ENCODE assay signal across 9 mouse cellular contexts in the genomic region with DNA sequence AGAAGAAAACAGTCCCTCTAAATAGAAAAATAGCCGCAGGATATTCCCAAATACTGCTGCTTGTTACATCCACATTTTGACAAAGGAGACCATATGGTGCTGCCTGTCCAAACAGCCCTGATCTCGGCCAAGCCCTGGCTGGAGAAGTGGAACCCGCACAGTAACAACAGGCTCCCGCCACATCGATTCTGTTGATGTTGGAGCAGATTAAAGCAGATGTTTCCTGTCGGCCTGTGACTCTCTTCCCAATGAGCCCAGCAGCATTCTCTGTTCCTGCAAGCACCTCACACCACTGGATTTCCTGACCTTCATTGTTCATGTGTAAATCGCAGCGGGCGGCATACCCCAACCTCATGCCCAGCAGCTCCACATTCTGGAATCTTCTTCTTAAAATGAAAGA.
DNase-seq lines count a peak whose midpoint lies in the region; ATAC-seq and TF ChIP-seq lines count a peak whose summit lies in the region.
"Had no signal": no experiment of that assay in that cellular context is flagged by ENCODE, and none has a peak within 500 bp of the region (broad histone marks: within the 10 kb centered on the region; RNA-seq: fewer than 3 reads in every experiment).

No protein-coding gene starts in this region.

- H3K4me1 ChIP-seq in embryonic facial prominence, embryonic 14.5 days (ENCODE audit: control insufficient read depth, insufficient read depth, low read length) = peaks cover 3% of the 10 kb centered on the region; the same call in 1 of the 2 replicates
- 0 out of 2 replicates have a peak, but pooled peaks cover 6% of the 10 kb centered on the region for H3K4me1 ChIP-seq in embryonic facial prominence, embryonic 10.5 days
- H3K4me1 ChIP-seq in kidney, adult 2 months (ENCODE audit: control insufficient read depth, insufficient read depth, low read length) = no peaks in the 10 kb centered on the region
- H3K4me1 ChIP-seq: midbrain, embryonic 15.5 days had no signal

- no peak for TF ChIP-seq CTCF in kidney, adult 2 months (conservative IDR thresholded peaks at IDR 0.05; ENCODE audit: insufficient read depth, insufficient read length, low read depth, low read length)
- TF ChIP-seq CTCF in layer of hippocampus, adult 2 months (conservative IDR thresholded peaks at IDR 0.05) = no peak

- H3K36me3 ChIP-seq in embryonic facial prominence, embryonic 14.5 days (ENCODE audit: control insufficient read depth, insufficient read depth, low read length) = no peaks in the 10 kb centered on the region
- no peaks in the 10 kb centered on the region for H3K36me3 ChIP-seq in embryonic facial prominence, embryonic 10.5 days (replicated peaks)
- no peaks in the 10 kb centered on the region for H3K36me3 ChIP-seq in kidney, adult 2 months (ENCODE audit: control insufficient read depth, insufficient read depth, low read length)
- H3K36me3 ChIP-seq: midbrain, embryonic 15.5 days had no signal

- TF ChIP-seq POLR2A in kidney, adult 2 months (IDR thresholded peaks at IDR 0.05; ENCODE audit: low read depth, low read length) = no peak

- WGBS in embryonic facial prominence, embryonic 14.5 days = 44% methylated on average over 9 of the region's 9 CpGs
- WGBS in embryonic facial prominence, embryonic 10.5 days = 69% methylated on average over 9 of the region's 9 CpGs
- 45% methylated on average over 9 of the region's 9 CpGs for WGBS in kidney, adult 2 months

- H3K27ac ChIP-seq in embryonic facial prominence, embryonic 14.5 days (replicated peaks; ENCODE audit: low read depth, low read length) = no peak overlapping the region
- H3K27ac ChIP-seq in embryonic facial prominence, embryonic 10.5 days (replicated peaks) = no peak overlapping the region; the same call in 1 of the 2 replicates
- no peak overlapping the region for H3K27ac ChIP-seq in kidney, adult 2 months (ENCODE audit: insufficient read depth, low read depth, low read length)
- H3K27ac ChIP-seq in layer of hippocampus, adult 2 months = no peak overlapping the region
- H3K27ac ChIP-seq: midbrain, embryonic 15.5 days had no signal

- H3K9me3 ChIP-seq in embryonic facial prominence, embryonic 14.5 days (ENCODE audit: control insufficient read depth, low read length) = no peaks in the 10 kb centered on the region
- H3K9me3 ChIP-seq in embryonic facial prominence, embryonic 10.5 days = no peaks in the 10 kb centered on the region
- H3K9me3 ChIP-seq: midbrain, embryonic 15.5 days had no signal

- H3K9ac ChIP-seq in embryonic facial prominence, embryonic 14.5 days (ENCODE audit: low read depth, low read length) = no peak overlapping the region
- H3K9ac ChIP-seq: midbrain, embryonic 15.5 days had no signal

- no peak for ATAC-seq in embryonic facial prominence, embryonic 14.5 days (ENCODE audit: low read depth)
- ATAC-seq: midbrain, embryonic 15.5 days had no signal

- DNase-seq in embryonic facial prominence, embryonic 14.5 days (ENCODE audit: low spot score) = peak; percentile 41
- DNase-seq in embryonic facial prominence, embryonic 10.5 days (ENCODE audit: low spot score) = no peak
- peak; percentile 41 to 73 for DNase-seq in heart, adult 18-20 months
- DNase-seq in kidney, adult 2 months = peak; percentile 23
- DNase-seq in lung, postnatal 36 days = peak; percentile 30
- no peak for DNase-seq in adrenal gland, postnatal 25 days
- no peak for DNase-seq in spleen, postnatal 4 days (ENCODE audit: low spot score in 2 of 2)
- no peak for DNase-seq in layer of hippocampus, adult 2 months (ENCODE audit: low spot score in 2 of 2)

- H3K4me3 ChIP-seq in embryonic facial prominence, embryonic 14.5 days (ENCODE audit: low read depth, low read length) = no peak overlapping the region
- no peak overlapping the region for H3K4me3 ChIP-seq in embryonic facial prominence, embryonic 10.5 days
- H3K4me3 ChIP-seq in kidney, adult 2 months (ENCODE audit: insufficient read depth, low read depth, low read length) = no peak overlapping the region
- no peak overlapping the region for H3K4me3 ChIP-seq in layer of hippocampus, adult 2 months
- H3K4me3 ChIP-seq: midbrain, embryonic 15.5 days had no signal

- H3K4me2 ChIP-seq in embryonic facial prominence, embryonic 14.5 days (ENCODE audit: low read depth, low read length) = no peak overlapping the region
- H3K4me2 ChIP-seq: midbrain, embryonic 15.5 days had no signal

- H3K27me3 ChIP-seq in embryonic facial prominence, embryonic 14.5 days (replicated peaks; ENCODE audit: control insufficient read depth, insufficient read depth, low read length) = no peaks in the 10 kb centered on the region
- peaks cover 4% of the 10 kb centered on the region; the same call in 1 of the 2 replicates for H3K27me3 ChIP-seq in embryonic facial prominence, embryonic 10.5 days (replicated peaks; ENCODE audit: low read depth, poor library complexity, severe bottlenecking)
- no peaks in the 10 kb centered on the region for H3K27me3 ChIP-seq in kidney, adult 2 months (replicated peaks; ENCODE audit: control insufficient read depth, insufficient read depth, low read length)
- H3K27me3 ChIP-seq: midbrain, embryonic 15.5 days had no signal

Comparison
In these comparisons a context has a peak if more than half of its experiments do, and no peak if none do; other contexts are left out.
1. DNase-seq: peak in embryonic facial prominence, embryonic 14.5 days (single experiment), heart, adult 18-20 months (2 of 2), kidney, adult 2 months (single experiment) and lung, postnatal 36 days (single experiment); none in embryonic facial prominence, embryonic 10.5 days (single experiment), adrenal gland, postnatal 25 days (single experiment), spleen, postnatal 4 days (0 of 2) and layer of hippocampus, adult 2 months (0 of 2).